Mouse (Mus musculus) lung, adult 2 months (tissue): ENCODE measurements around the gene Atat1.

Experiments used
- CTCF ChIP-seq: fragments of 200-500 bp; IDR thresholded peaks from 2 replicates; pipeline ENCODE4 v1.5.1; 2011; ENCODE audit warnings: mild to moderate bottlenecking, low read length, control low read depth; ENCODE audit not compliant: insufficient read depth
- POLR2A ChIP-seq: fragments of 200-500 bp; IDR thresholded peaks from 2 replicates; pipeline ENCODE4 v1.6.1; 2011; ENCODE audit warnings: low read depth, mild to moderate bottlenecking, control low read depth, low read length, borderline replicate concordance; ENCODE audit errors: extremely low read depth

DNA sequence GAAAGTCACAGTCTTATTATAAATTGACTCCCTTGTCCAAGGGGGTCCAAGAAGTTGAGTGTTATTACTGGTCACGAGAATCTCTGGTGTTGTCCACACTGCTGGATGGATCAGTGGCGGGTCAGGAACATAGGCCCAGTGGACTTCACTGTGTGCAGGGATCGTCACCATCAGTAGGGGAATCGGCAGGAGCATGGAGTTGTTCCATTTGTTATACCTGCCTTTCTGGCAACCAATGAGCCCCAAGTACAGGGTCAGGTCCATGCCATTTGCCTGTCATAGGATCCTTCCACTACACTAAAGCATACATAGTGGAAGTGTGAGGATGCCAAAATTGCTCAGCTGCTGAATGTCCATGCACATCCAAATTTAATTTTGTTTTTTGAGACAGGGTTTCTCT, 22.7 kb upstream of the Atat1 start:
- TF ChIP-seq CTCF, result no peak
- no peak for TF ChIP-seq POLR2A
